Mouse (Mus musculus) erythroblast, embryonic 14.5 days (primary cell): ENCODE measurements around the gene 1110008P14Rik.

ENCODE experiments used
- GATA1 ChIP-seq: IDR thresholded peaks from 2 replicates; pipeline ENCODE4 v1.6.1; 2012; ENCODE audit warnings: low read length, inconsistent platforms, mixed read lengths
- TAL1 ChIP-seq: IDR thresholded peaks from 3 replicates; pipeline ENCODE4 v1.6.1; 2012; ENCODE audit warnings: low read length, inconsistent platforms, mixed read lengths

DNA sequence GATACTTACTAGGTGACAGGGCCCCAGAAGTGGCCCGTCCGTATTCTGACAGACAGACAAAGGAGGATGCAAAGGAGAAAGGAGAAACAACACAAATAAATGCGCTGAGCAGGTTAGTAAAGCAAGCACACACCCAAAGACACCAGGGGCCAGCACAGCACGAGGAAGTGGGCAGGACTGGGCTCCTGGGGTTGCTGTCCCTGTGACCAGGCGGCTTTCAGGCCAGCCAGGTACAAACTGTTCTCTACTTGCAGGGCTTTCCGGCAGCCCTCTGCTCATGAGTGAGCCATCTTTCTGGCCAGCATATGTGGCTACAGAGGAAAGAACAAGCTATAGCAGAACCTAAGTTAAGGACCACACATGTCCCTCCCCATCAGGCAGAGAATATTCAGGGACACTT lies 38.9 kb upstream of the 1110008P14Rik start:
- TF ChIP-seq TAL1 (no peak), GATA1 (no peak)
